Mouse (Mus musculus): ENCODE results near the gene Yipf3.

DNA sequence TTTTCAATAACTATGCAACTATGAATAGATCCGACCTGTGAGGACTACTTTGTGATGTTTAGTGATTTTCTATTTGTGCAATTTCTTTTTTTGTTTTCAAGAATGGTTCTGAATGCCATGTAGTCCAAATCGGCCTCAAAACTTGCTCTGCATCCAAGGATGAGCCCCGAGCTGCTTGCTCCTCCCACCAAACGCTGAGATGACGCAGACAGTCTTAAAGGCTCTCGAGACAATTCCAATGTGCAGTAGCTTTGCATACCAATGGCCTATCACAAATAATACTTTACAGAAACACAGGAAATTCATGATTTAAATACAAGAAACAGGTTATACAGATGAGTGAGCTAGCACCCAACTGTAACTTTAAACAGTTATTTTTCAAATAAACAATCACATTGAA lies 46.7 kb upstream of the Yipf3 start:
- TF ChIP-seq CTCF (IDR thresholded peaks at IDR 0.05; ENCODE audit: low read depth, low read length) (no peak), POLR2A (IDR thresholded peaks at IDR 0.05; ENCODE audit: extremely low read depth, insufficient read depth, low read length) (no peak)
